Mouse (Mus musculus): ENCODE results near the gene Mrgpra2b. TPM values are rescaled to one million over a fixed set of nuclear protein-coding genes. Genes with fewer than 3 reads are reported as not detected.

Mrgpra2b gene
- not detected in 2 replicates for total RNA-seq (2012; rRNA removed)
- not detected for polyA plus RNA-seq (2012; ENCODE audit: insufficient read depth in 1 of 2, insufficient read length in 2 of 2, low read depth in 1 of 2, low replicate concordance in 2 of 2, missing spikeins in 1 of 2)

DNA sequence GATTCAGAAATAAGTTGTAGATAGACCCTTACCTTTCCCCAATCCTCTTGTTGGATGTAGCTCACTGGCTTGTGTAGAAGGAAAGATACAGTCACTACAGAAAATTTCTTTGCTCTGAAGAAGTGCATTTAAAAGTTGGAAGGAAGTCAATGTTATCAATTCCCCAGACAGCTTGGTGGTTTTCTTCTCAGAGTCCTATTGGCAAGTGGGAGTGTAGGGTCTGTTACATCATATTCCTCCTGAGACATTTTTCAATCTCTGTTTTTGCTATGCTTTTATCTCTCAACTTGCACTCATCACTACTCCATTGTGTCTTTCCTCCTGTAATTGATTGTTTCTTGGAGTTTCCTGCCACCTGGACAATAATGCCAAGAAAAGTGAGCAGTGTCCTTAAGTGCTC is at the start of gene Mrgpra2b:
Gene Mrgpra2b (minus strand): TSS at position 101 of the 400 bp plus-strand sequence.
- Histone ChIP-seq H3K9me3 (replicated peaks; ENCODE audit: insufficient read depth, low read length) (no peaks in the 10 kb centered on the region), H3K27me3 (ENCODE audit: control insufficient read depth in 1 of 2, insufficient read depth in 2 of 2, low read length in 2 of 2) (no peaks in the 10 kb centered on the region), H3K4me1 (ENCODE audit: control insufficient read depth in 1 of 2, insufficient read depth in 2 of 2, low read length in 2 of 2) (no peaks in the 10 kb centered on the region), H3K27ac (ENCODE audit: control insufficient read depth, low read depth, low read length) (no peak within 1 kb of the TSS), H3K4me3 (ENCODE audit: control insufficient read depth in 1 of 2, insufficient read depth in 1 of 2, low read depth in 2 of 2, low read length in 2 of 2) (no peak within 1 kb of the TSS), H3K36me3 (ENCODE audit: control insufficient read depth in 1 of 2, insufficient read depth in 2 of 2, low read length in 2 of 2) (no peaks in the 10 kb centered on the region), H3K79me2 (ENCODE audit: control insufficient read depth, insufficient read depth, low read length, poor library complexity) (no peaks in the 10 kb centered on the region), H3K9ac (ENCODE audit: control insufficient read depth, low read depth, low read length, poor library complexity, severe bottlenecking) (no peak within 1 kb of the TSS)
- TF ChIP-seq RAD21 (IDR thresholded peaks at IDR 0.05; ENCODE audit: low read depth, low read length) = no peak
- TF ChIP-seq NELFE (IDR thresholded peaks at IDR 0.05; ENCODE audit: low read depth, low read length) = no peak
- TF ChIP-seq USF2 (IDR thresholded peaks at IDR 0.05; ENCODE audit: borderline replicate concordance in 1 of 2, insufficient read depth in 1 of 2, low read depth in 1 of 2, low read length in 2 of 2) = no peak
- no peak for TF ChIP-seq POLR2AphosphoS5 (IDR thresholded peaks at IDR 0.05; ENCODE audit: borderline replicate concordance, low read depth, low read length)
- TF ChIP-seq NRF1 (IDR thresholded peaks at IDR 0.05; ENCODE audit: insufficient read depth, low read depth, low read length, poor library complexity, severe bottlenecking) = no peak
- TF ChIP-seq HCFC1 (IDR thresholded peaks at IDR 0.05; ENCODE audit: low read depth, low read length) = no peak
- TF ChIP-seq POLR2AphosphoS2 (IDR thresholded peaks at IDR 0.05; ENCODE audit: low read length) = no peak
- no peak for TF ChIP-seq MEF2A (IDR thresholded peaks at IDR 0.05; ENCODE audit: extremely low read depth, insufficient replicate concordance, low read depth, low read length, poor library complexity, severe bottlenecking)
- no peak for TF ChIP-seq MXI1 (IDR thresholded peaks at IDR 0.05; ENCODE audit: low read depth, low read length)
- TF ChIP-seq ZNF384 (IDR thresholded peaks at IDR 0.05; ENCODE audit: low read depth, low read length) = no peak
- DNase-seq (ENCODE audit: low read depth, low spot score) = no peak

DNA sequence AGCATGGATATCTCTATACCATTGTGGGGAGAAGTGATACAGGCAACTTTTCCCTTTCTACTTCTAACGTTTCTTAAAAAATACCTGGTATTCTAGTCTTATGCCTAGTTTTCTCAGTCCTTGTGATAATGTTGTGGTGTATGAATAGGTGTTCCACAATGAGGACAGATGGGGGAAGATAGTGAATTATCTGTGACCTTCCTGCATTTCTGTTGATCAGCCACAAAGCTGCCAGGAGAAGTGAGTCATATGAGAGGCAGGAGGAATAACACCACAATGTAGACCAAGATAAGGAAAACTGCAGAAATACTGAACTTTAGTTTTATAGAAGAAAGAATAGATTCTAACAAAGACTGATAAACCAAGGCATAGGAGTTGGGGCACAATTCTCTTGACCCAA is 12.3 kb downstream of the Mrgpra2b start:
- H3K27me3 ChIP-seq (ENCODE audit: control insufficient read depth in 1 of 2, insufficient read depth in 2 of 2, low read length in 2 of 2) = no peaks in the 10 kb centered on the region
- H3K79me2 ChIP-seq (ENCODE audit: control insufficient read depth, insufficient read depth, low read length, poor library complexity) = no peaks in the 10 kb centered on the region
- peaks cover 9% of the 10 kb centered on the region in 2 experiments for H3K4me1 ChIP-seq (ENCODE audit: control insufficient read depth in 1 of 2, insufficient read depth in 2 of 2, low read length in 2 of 2)
- H3K9me3 ChIP-seq (replicated peaks; ENCODE audit: insufficient read depth, low read length) = no peaks in the 10 kb centered on the region
- peaks cover 0 to 16% of the 10 kb centered on the region in 2 experiments; a peak in 2 of 4 replicates for H3K36me3 ChIP-seq (ENCODE audit: control insufficient read depth in 1 of 2, insufficient read depth in 2 of 2, low read length in 2 of 2)
- H3K4me3 ChIP-seq (ENCODE audit: control insufficient read depth in 1 of 2, insufficient read depth in 1 of 2, low read depth in 2 of 2, low read length in 2 of 2) = peak overlapping the region in 1 of 2 experiments; percentile 22; a peak in 1 of 4 replicates
- TF ChIP-seq TBP (IDR thresholded peaks at IDR 0.05; ENCODE audit: low read depth, low read length) (no peak), POLR2AphosphoS5 (IDR thresholded peaks at IDR 0.05; ENCODE audit: borderline replicate concordance, low read depth, low read length) (no peak), JUND (IDR thresholded peaks at IDR 0.05; ENCODE audit: low read depth, low read length) (peak; percentile 62; the same call in 1 of the 2 replicates), ZNF384 (IDR thresholded peaks at IDR 0.05; ENCODE audit: low read depth, low read length) (no peak), EP300 (IDR thresholded peaks at IDR 0.05; ENCODE audit: low read depth in 1 of 2, low read length in 2 of 2) (peak; percentile 93 to 95), SIN3A (IDR thresholded peaks at IDR 0.05; ENCODE audit: low read length) (no peak), GABPA (IDR thresholded peaks at IDR 0.05; ENCODE audit: low read depth, low read length) (no peak), ETS1 (IDR thresholded peaks at IDR 0.05; ENCODE audit: low read depth, low read length) (peak; percentile 81), MAFK (IDR thresholded peaks at IDR 0.05; ENCODE audit: borderline replicate concordance, low read depth, low read length) (peak; percentile 58; the same call in 1 of the 2 replicates), MEF2A (IDR thresholded peaks at IDR 0.05; ENCODE audit: extremely low read depth, insufficient replicate concordance, low read depth, low read length, poor library complexity, severe bottlenecking) (0 out of 2 replicates have a peak, but pooled peaks have one; percentile 31), TAL1 (IDR thresholded peaks at IDR 0.05; ENCODE audit: low read length) (peak; percentile 56), GATA1 (IDR thresholded peaks at IDR 0.05; ENCODE audit: low read depth, low read length) (peak; percentile 89), USF1 (IDR thresholded peaks at IDR 0.05; ENCODE audit: low read depth, low read length) (0 out of 2 replicates have a peak, but pooled peaks have one; percentile 10), E2F4 (IDR thresholded peaks at IDR 0.05; ENCODE audit: borderline replicate concordance, low read depth, low read length) (no peak), RCOR1 (IDR thresholded peaks at IDR 0.05; ENCODE audit: low read depth, low read length) (peak; percentile 73), MYB (IDR thresholded peaks at IDR 0.05; ENCODE audit: low read depth, low read length) (0 out of 2 replicates have a peak, but pooled peaks have one; percentile 32), TCF12 (IDR thresholded peaks at IDR 0.05; ENCODE audit: low read depth, low read length) (peak; percentile 94)
- DNase-seq (ENCODE audit: low read depth, low spot score) = peak; percentile 55
- H3K9ac ChIP-seq (ENCODE audit: control insufficient read depth, low read depth, low read length, poor library complexity, severe bottlenecking) = no peak overlapping the region
- H3K27ac ChIP-seq (ENCODE audit: control insufficient read depth, low read depth, low read length) = peak overlapping the region; percentile 84
